ENCODE assay signal across 8 mouse cellular contexts in the genomic region with DNA sequence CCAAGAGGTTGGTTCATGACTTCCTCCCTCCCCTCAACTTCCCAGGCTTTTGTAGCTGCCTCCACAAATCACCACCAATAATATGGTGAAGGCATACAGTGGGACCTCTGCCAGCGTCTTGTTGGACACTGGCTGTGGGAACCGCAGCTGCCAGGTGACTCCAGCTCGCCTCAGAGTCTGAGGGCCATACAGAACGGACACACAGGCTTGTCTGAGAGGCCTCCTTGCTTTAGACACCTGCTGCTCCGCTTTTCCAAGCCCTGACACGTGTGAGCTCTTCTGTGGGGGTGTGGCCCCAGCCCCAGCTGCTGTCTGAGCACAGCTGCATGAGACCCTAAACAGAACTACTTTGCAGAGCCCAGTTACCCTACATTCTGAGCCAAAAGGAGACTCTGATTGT.
DNase-seq lines count a peak whose midpoint lies in the region; ATAC-seq and TF ChIP-seq lines count a peak whose summit lies in the region.

No protein-coding gene starts in this region.

- no peak for TF ChIP-seq CTCF in kidney, adult 2 months (conservative IDR thresholded peaks at IDR 0.05; ENCODE audit: insufficient read depth, insufficient read length, low read depth, low read length)
- TF ChIP-seq CTCF in hindbrain, postnatal 0 days (IDR thresholded peaks at IDR 0.05; ENCODE audit: low read depth), result no peak
- TF ChIP-seq CTCF in left cerebral cortex, adult 2 months (IDR thresholded peaks at IDR 0.05), result no peak

- no peak overlapping the region for H3K4me2 ChIP-seq in embryonic facial prominence, embryonic 14.5 days (ENCODE audit: low read depth, low read length)
- H3K4me2 ChIP-seq in hindbrain, postnatal 0 days (ENCODE audit: low read depth, low read length), result no peak overlapping the region
- no peak overlapping the region for H3K4me2 ChIP-seq in neural tube, embryonic 12.5 days (replicated peaks)

- peak; percentile 54 for DNase-seq in kidney, adult 2 months
- DNase-seq in kidney, adult 18-20 months, result no peak
- peak; percentile 81 for DNase-seq in embryonic facial prominence, embryonic 14.5 days (ENCODE audit: low spot score)
- peak; percentile 68 for DNase-seq in hindbrain, postnatal 0 days (ENCODE audit: low spot score)
- no peak for DNase-seq in cerebellum, adult 8-10 months
- no peak for DNase-seq in left cerebral cortex, postnatal 36 days (ENCODE audit: low spot score in 2 of 2)
- no peak for DNase-seq in left cerebral cortex, adult 2 months (ENCODE audit: extremely low spot score in 1 of 2, low spot score in 2 of 2)

- no peaks in the 10 kb centered on the region for H3K27me3 ChIP-seq in kidney, adult 2 months (replicated peaks; ENCODE audit: control insufficient read depth, insufficient read depth, low read length)
- H3K27me3 ChIP-seq in embryonic facial prominence, embryonic 14.5 days (replicated peaks; ENCODE audit: control insufficient read depth, insufficient read depth, low read length), result no peaks in the 10 kb centered on the region
- no peaks in the 10 kb centered on the region for H3K27me3 ChIP-seq in hindbrain, postnatal 0 days (ENCODE audit: insufficient read depth, low read length)
- H3K27me3 ChIP-seq in neural tube, embryonic 12.5 days (replicated peaks), result no peaks in the 10 kb centered on the region

- WGBS in kidney, adult 2 months, result 64% methylated on average over 6 of the region's 6 CpGs
- 53% methylated on average over 6 of the region's 6 CpGs for WGBS in embryonic facial prominence, embryonic 14.5 days
- WGBS in hindbrain, postnatal 0 days, result 26% methylated on average over 6 of the region's 6 CpGs
- WGBS in neural tube, embryonic 12.5 days, result 22% methylated on average over 6 of the region's 6 CpGs

- peak; percentile 82 for ATAC-seq in embryonic facial prominence, embryonic 14.5 days (ENCODE audit: low read depth)
- peak; percentile 83 for ATAC-seq in hindbrain, postnatal 0 days
- peak; percentile 93 for ATAC-seq in neural tube, embryonic 12.5 days (ENCODE audit: low FRiP score, low read depth)

- H3K4me3 ChIP-seq in kidney, adult 2 months (ENCODE audit: insufficient read depth, low read depth, low read length), result no peak overlapping the region
- H3K4me3 ChIP-seq in embryonic facial prominence, embryonic 14.5 days (ENCODE audit: low read depth, low read length), result no peak overlapping the region
- no peak overlapping the region for H3K4me3 ChIP-seq in hindbrain, postnatal 0 days (ENCODE audit: low read length)
- H3K4me3 ChIP-seq in neural tube, embryonic 12.5 days, result no peak overlapping the region
- no peak overlapping the region for H3K4me3 ChIP-seq in left cerebral cortex, adult 2 months

- no peaks in the 10 kb centered on the region for H3K9me3 ChIP-seq in embryonic facial prominence, embryonic 14.5 days (ENCODE audit: control insufficient read depth, low read length)
- no peaks in the 10 kb centered on the region for H3K9me3 ChIP-seq in hindbrain, postnatal 0 days (ENCODE audit: low read length)
- no peaks in the 10 kb centered on the region for H3K9me3 ChIP-seq in neural tube, embryonic 12.5 days

- intact Hi-C loops in left cerebral cortex, postnatal 36 days (cut with DNase I), result no loop called here
- intact Hi-C loops in left cerebral cortex, adult 2 months (cut with DNase I), result no loop called here

- no peaks in the 10 kb centered on the region for H3K36me3 ChIP-seq in kidney, adult 2 months (ENCODE audit: control insufficient read depth, insufficient read depth, low read length)
- H3K36me3 ChIP-seq in embryonic facial prominence, embryonic 14.5 days (ENCODE audit: control insufficient read depth, insufficient read depth, low read length), result peaks cover 28% of the 10 kb centered on the region
- no peaks in the 10 kb centered on the region for H3K36me3 ChIP-seq in hindbrain, postnatal 0 days (ENCODE audit: insufficient read depth, low read length)
- peaks cover 26% of the 10 kb centered on the region for H3K36me3 ChIP-seq in neural tube, embryonic 12.5 days

- no peak overlapping the region for H3K27ac ChIP-seq in kidney, adult 2 months (ENCODE audit: insufficient read depth, low read depth, low read length)
- H3K27ac ChIP-seq in embryonic facial prominence, embryonic 14.5 days (replicated peaks; ENCODE audit: low read depth, low read length), result no peak overlapping the region
- H3K27ac ChIP-seq in hindbrain, postnatal 0 days, result peak overlapping the region; percentile 26; the same call in 1 of the 2 replicates
- no peak overlapping the region for H3K27ac ChIP-seq in neural tube, embryonic 12.5 days
- H3K27ac ChIP-seq in left cerebral cortex, adult 2 months, result no peak overlapping the region

- H3K4me1 ChIP-seq in kidney, adult 2 months (ENCODE audit: control insufficient read depth, insufficient read depth, low read length), result no peaks in the 10 kb centered on the region
- H3K4me1 ChIP-seq in embryonic facial prominence, embryonic 14.5 days (ENCODE audit: control insufficient read depth, insufficient read depth, low read length), result peaks cover 6% of the 10 kb centered on the region; the same call in 1 of the 2 replicates
- peaks cover 3% of the 10 kb centered on the region; the same call in 1 of the 2 replicates for H3K4me1 ChIP-seq in hindbrain, postnatal 0 days (ENCODE audit: insufficient read depth, low read length)
- peaks cover 15% of the 10 kb centered on the region for H3K4me1 ChIP-seq in neural tube, embryonic 12.5 days

- no peak for TF ChIP-seq POLR2A in kidney, adult 2 months (IDR thresholded peaks at IDR 0.05; ENCODE audit: low read depth, low read length)

- no peak overlapping the region for H3K9ac ChIP-seq in embryonic facial prominence, embryonic 14.5 days (ENCODE audit: low read depth, low read length)
- no peak overlapping the region for H3K9ac ChIP-seq in hindbrain, postnatal 0 days (replicated peaks; ENCODE audit: low read length)
- no peak overlapping the region for H3K9ac ChIP-seq in neural tube, embryonic 12.5 days

Comparison
In these comparisons a context has a peak if more than half of its experiments do, and no peak if none do; other contexts are left out.
1. DNase-seq: peak in kidney, adult 2 months (single experiment), embryonic facial prominence, embryonic 14.5 days (single experiment) and hindbrain, postnatal 0 days (single experiment); none in kidney, adult 18-20 months (single experiment), cerebellum, adult 8-10 months (single experiment), left cerebral cortex, postnatal 36 days (0 of 2) and left cerebral cortex, adult 2 months (0 of 2).
2. Peak in every context shown above with its lines, with median percentiles within 50 percentile points of each other: ATAC-seq.